Mouse (Mus musculus) intestine, embryonic 14.5 days (tissue): ENCODE data around the gene Dbx1. TPM values are rescaled to one million over a fixed set of nuclear protein-coding genes. Genes with fewer than 3 reads are reported as not detected.

Source experiments
- ATAC-seq: fragments of 200-750 bp; cut with Nextera tagmentation; replicated peaks from 2 replicates; pipeline ENCODE4 v1.8.0; 2017; ENCODE audit warnings: low read depth, moderate number of reproducible peaks, moderate TSS enrichment, moderate library complexity; ENCODE audit not compliant: low FRiP score, low TSS enrichment
- DNase-seq: peaks from one replicate; pipeline ENCODE4 v3.0.0-alpha.2; 2018; ENCODE audit warnings: low spot score
- H3K27ac ChIP-seq: fragments of 300-500 bp; sonication (generic); 2 replicates; pipeline ENCODE4 v1.5.1; 2014; ENCODE audit warnings: low read depth, mild to moderate bottlenecking, control low read depth
- H3K27me3 ChIP-seq: fragments of 300-500 bp; sonication (generic); replicated peaks from 2 replicates; pipeline ENCODE4 v1.6.1; 2014; ENCODE audit warnings: low read length, control low read depth; ENCODE audit not compliant: control insufficient read depth, insufficient read depth
- H3K36me3 ChIP-seq: fragments of 300-500 bp; sonication (generic); 2 replicates; pipeline ENCODE4 v1.6.1; 2014; ENCODE audit warnings: low read length, control low read depth; ENCODE audit not compliant: control insufficient read depth, insufficient read depth
- H3K4me1 ChIP-seq: fragments of 300-500 bp; sonication (generic); replicated peaks from 2 replicates; pipeline ENCODE4 v1.6.1; 2014; ENCODE audit warnings: low read length, control low read depth, mixed read lengths; ENCODE audit not compliant: control insufficient read depth, insufficient read depth
- H3K4me2 ChIP-seq: fragments of 300-500 bp; sonication (generic); 2 replicates; pipeline ENCODE4 v1.6.1; 2014; ENCODE audit warnings: low read length
- H3K4me3 ChIP-seq: fragments of 300-500 bp; sonication (generic); 2 replicates; pipeline ENCODE4 v1.5.1; 2014; ENCODE audit warnings: low read depth, low read length, control low read depth, mixed read lengths
- H3K9ac ChIP-seq: fragments of 300-500 bp; sonication (generic); 2 replicates; pipeline ENCODE4 v1.6.1; 2014; ENCODE audit warnings: mild to moderate bottlenecking, low read length
- H3K9me3 ChIP-seq: fragments of 300-500 bp; sonication (generic); 2 replicates; pipeline ENCODE4 v1.6.1; 2016; ENCODE audit warnings: low read length, control low read depth; ENCODE audit not compliant: control insufficient read depth
- WGBS: fragments of 180-500 bp; shearing (Covaris S2); extraction: QIAGEN DNeasy Blood & Tissue Kit; methylation state at CpG from one replicate; pipeline ENCODE4 v1.1.7; 2014; 5-methylcytosine and 5-hydroxymethylcytosine counted together
- polyA plus RNA-seq: library from polyadenylated mRNA; unstranded; fragments of >200 nt; fragmentation: Nextera tagmentation; extraction: Ambion mirVana; gene quantifications from 2 replicates; pipeline ENCODE4 v1.2.1, GENCODE M21; 2014

The Dbx1 gene
- not detected in 2 replicates for polyA plus RNA-seq

- DNase-seq: peak; percentile 68
Measured at GRCm38 (mm10) chr7:49636491-49637115, at the start of gene Dbx1. Gene Dbx1, minus strand, starts transcription at chr7:49636849.

GRCm38 (mm10) chr7:49678826-49679377, 42.3 kb upstream of the Dbx1 start:
- no peak for DNase-seq
- WGBS: 8% methylated on average over 9 of the region's 9 CpGs
- Histone ChIP-seq H3K27me3 (peaks cover 71% of the 10 kb centered on the region), H3K27ac (no peak overlapping the region), H3K9me3 (no peaks in the 10 kb centered on the region), H3K9ac (no peak overlapping the region), H3K4me2 (no peak overlapping the region), H3K4me3 (no peak overlapping the region), H3K36me3 (no peaks in the 10 kb centered on the region), H3K4me1 (no peaks in the 10 kb centered on the region)
- no peak for ATAC-seq

More at GRCm38 (mm10) chr7:49636491-49637115, at the start of gene Dbx1:
- WGBS: 1% methylated on average over 32 of the region's 33 CpGs
- Histone ChIP-seq H3K4me1 (peaks cover 10% of the 10 kb centered on the region; the same call in 1 of the 2 replicates), H3K27ac (no peak within 1 kb of the TSS), H3K36me3 (no peaks in the 10 kb centered on the region), H3K9ac (no peak within 1 kb of the TSS), H3K4me2 (no peak within 1 kb of the TSS), H3K4me3 (no peak within 1 kb of the TSS), H3K9me3 (no peaks in the 10 kb centered on the region), H3K27me3 (peaks cover 97% of the 10 kb centered on the region)
- no peak for ATAC-seq

- H3K9ac ChIP-seq: no peak overlapping the region
- peaks cover 70% of the 10 kb centered on the region for H3K27me3 ChIP-seq
- H3K36me3 ChIP-seq: no peaks in the 10 kb centered on the region
- H3K27ac ChIP-seq: no peak overlapping the region
- 5% methylated on average over 22 of the region's 22 CpGs for WGBS
- no peaks in the 10 kb centered on the region for H3K4me1 ChIP-seq
- H3K9me3 ChIP-seq: no peaks in the 10 kb centered on the region
- no peak overlapping the region for H3K4me3 ChIP-seq
- DNase-seq (peak; percentile 63), ATAC-seq (no peak)
- H3K4me2 ChIP-seq: no peak overlapping the region
Measured at GRCm38 (mm10) chr7:49678100-49678825, 41.6 kb upstream of the Dbx1 start.

- no peak overlapping the region for H3K4me3 ChIP-seq
- no peak overlapping the region for H3K27ac ChIP-seq
- no peak overlapping the region for H3K4me2 ChIP-seq
- no peaks in the 10 kb centered on the region for H3K4me1 ChIP-seq
- no peak overlapping the region for H3K9ac ChIP-seq
- 4% methylated on average over 9 of the region's 9 CpGs for WGBS
- peaks cover 62% of the 10 kb centered on the region for H3K27me3 ChIP-seq
- H3K36me3 ChIP-seq: no peaks in the 10 kb centered on the region
- no peaks in the 10 kb centered on the region for H3K9me3 ChIP-seq
- no peak for ATAC-seq
- DNase-seq: peak; percentile 61
Measured at GRCm38 (mm10) chr7:49677166-49677565, 40.5 kb upstream of the Dbx1 start.

- H3K27me3 ChIP-seq: peaks cover 57% of the 10 kb centered on the region
- WGBS: 13% methylated on average over 5 of the region's 5 CpGs
- H3K4me2 ChIP-seq: no peak overlapping the region
- H3K9me3 ChIP-seq: no peaks in the 10 kb centered on the region
- H3K9ac ChIP-seq: no peak overlapping the region
- H3K27ac ChIP-seq: no peak overlapping the region
- no peaks in the 10 kb centered on the region for H3K4me1 ChIP-seq
- no peak overlapping the region for H3K4me3 ChIP-seq
- no peak for DNase-seq
- ATAC-seq: no peak
- no peaks in the 10 kb centered on the region for H3K36me3 ChIP-seq
Measured at GRCm38 (mm10) chr7:49676627-49677026, 40.0 kb upstream of the Dbx1 start.

- WGBS: 87% methylated on average over 13 of the region's 13 CpGs
- no peaks in the 10 kb centered on the region for H3K4me1 ChIP-seq
- no peaks in the 10 kb centered on the region for H3K36me3 ChIP-seq
- no peak overlapping the region for H3K9ac ChIP-seq
- no peak overlapping the region for H3K4me3 ChIP-seq
- H3K4me2 ChIP-seq: no peak overlapping the region
- no peak overlapping the region for H3K27ac ChIP-seq
- no peak for ATAC-seq
- no peak for DNase-seq
- H3K27me3 ChIP-seq: peaks cover 4% of the 10 kb centered on the region
- no peaks in the 10 kb centered on the region for H3K9me3 ChIP-seq
Measured at GRCm38 (mm10) chr7:49668260-49668857, 31.7 kb upstream of the Dbx1 start.

- no peaks in the 10 kb centered on the region for H3K4me1 ChIP-seq
- 0 out of 2 replicates have a peak, but pooled peaks have one; percentile 32 for ATAC-seq
- no peak for DNase-seq
- H3K4me2 ChIP-seq: no peak overlapping the region
- no peak overlapping the region for H3K27ac ChIP-seq
- H3K9ac ChIP-seq: no peak overlapping the region
- peaks cover 27% of the 10 kb centered on the region for H3K27me3 ChIP-seq
- no peak overlapping the region for H3K4me3 ChIP-seq
- no peaks in the 10 kb centered on the region for H3K36me3 ChIP-seq
- H3K9me3 ChIP-seq: no peaks in the 10 kb centered on the region
- 78% methylated on average over 3 of the region's 3 CpGs for WGBS
Measured at GRCm38 (mm10) chr7:49663575-49663974, 26.9 kb upstream of the Dbx1 start.

DNA sequence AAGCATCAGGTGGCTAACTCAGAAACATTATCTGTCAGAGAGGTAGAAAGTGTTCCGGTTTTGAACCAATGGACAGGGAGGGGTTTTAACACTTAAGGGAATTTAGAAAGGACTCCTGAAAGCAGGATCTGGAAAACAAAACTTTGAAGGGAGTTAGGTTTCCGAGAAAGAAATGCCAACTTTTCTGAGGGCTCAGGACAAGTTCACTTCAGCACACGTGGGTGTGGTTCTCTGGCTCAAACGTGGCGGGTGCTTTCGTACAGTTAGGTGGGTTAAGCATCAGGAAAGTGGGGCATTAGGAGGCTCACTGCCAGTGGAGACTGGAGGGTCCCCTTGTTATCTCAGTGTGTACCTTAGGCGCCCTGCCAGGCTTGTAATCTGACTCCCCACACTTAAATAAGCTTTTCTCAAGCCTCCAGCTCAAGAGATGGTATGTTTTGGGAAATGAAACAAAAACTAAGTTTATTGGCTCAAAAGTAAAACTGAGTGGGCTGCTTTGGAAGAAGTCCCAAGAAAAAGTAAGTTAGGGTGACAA, 25.9 kb upstream of the Dbx1 start:
- ATAC-seq: no peak
- no peak overlapping the region for H3K4me3 ChIP-seq
- no peak for DNase-seq
- H3K9me3 ChIP-seq: no peaks in the 10 kb centered on the region
- no peaks in the 10 kb centered on the region for H3K4me1 ChIP-seq
- H3K27ac ChIP-seq: no peak overlapping the region
- H3K4me2 ChIP-seq: no peak overlapping the region
- peaks cover 27% of the 10 kb centered on the region for H3K27me3 ChIP-seq
- 8% methylated on average over 7 of the region's 7 CpGs for WGBS
- H3K9ac ChIP-seq: no peak overlapping the region
- H3K36me3 ChIP-seq: no peaks in the 10 kb centered on the region
